Mouse (Mus musculus) liver, postnatal 0 days (tissue): Measurements from ENCODE around the gene Bnc2. TPM values are rescaled to one million over a fixed set of nuclear protein-coding genes. Genes with fewer than 3 reads are reported as not detected.

ENCODE experiments used
- ATAC-seq: fragments of 200-750 bp; cut with Nextera tagmentation; 2 replicates; pipeline ENCODE4 v1.8.0; 2017; ENCODE audit warnings: mild to moderate bottlenecking, moderate library complexity
- DNase-seq: peaks from one replicate; pipeline ENCODE4 v3.0.0-alpha.2; 2016
- H3K27ac ChIP-seq: fragments of 300-500 bp; sonication (generic); 2 replicates; pipeline ENCODE4 v1.5.1; 2014; ENCODE audit warnings: antibody characterized with exemption, moderate library complexity, mild to moderate bottlenecking, low read depth
- H3K27me3 ChIP-seq: fragments of 300-500 bp; sonication (generic); 2 replicates; pipeline ENCODE4 v1.6.1; 2014; ENCODE audit warnings: low read length, control low read depth, mixed read lengths; ENCODE audit not compliant: insufficient read depth
- H3K36me3 ChIP-seq: fragments of 300-500 bp; sonication (generic); replicated peaks from 2 replicates; pipeline ENCODE4 v1.6.1; 2014; ENCODE audit warnings: mild to moderate bottlenecking, control low read depth, low read length, moderate library complexity, mixed read lengths; ENCODE audit not compliant: insufficient read depth
- H3K4me1 ChIP-seq: fragments of 300-500 bp; sonication (generic); 2 replicates; pipeline ENCODE4 v1.6.1; 2014; ENCODE audit warnings: antibody characterized with exemption, mild to moderate bottlenecking, control low read depth; ENCODE audit not compliant: insufficient read depth
- H3K4me2 ChIP-seq: fragments of 300-500 bp; sonication (generic); 2 replicates; pipeline ENCODE4 v1.6.1; 2014; ENCODE audit warnings: low read depth, mild to moderate bottlenecking, low read length, moderate library complexity, mixed read lengths
- H3K4me3 ChIP-seq: fragments of 300-500 bp; sonication (generic); 2 replicates; pipeline ENCODE4 v1.5.1; 2014; ENCODE audit warnings: low read depth, low read length
- H3K9ac ChIP-seq: fragments of 300-500 bp; sonication (generic); replicated peaks from 2 replicates; pipeline ENCODE4 v1.6.1; 2014; ENCODE audit warnings: mild to moderate bottlenecking, moderate library complexity
- H3K9me3 ChIP-seq: fragments of 300-500 bp; sonication (generic); 2 replicates; pipeline ENCODE4 v1.6.1; 2016; ENCODE audit warnings: mild to moderate bottlenecking, control low read depth, low read length, mixed read lengths
- CTCF ChIP-seq: sonication (generic); IDR thresholded peaks from 2 replicates; pipeline ENCODE4 v1.5.1; 2016; ENCODE audit warnings: antibody characterized with exemption, low read depth
- EP300 ChIP-seq: IDR thresholded peaks from 2 replicates; pipeline ENCODE4 v1.6.1; 2016; ENCODE audit warnings: antibody characterized with exemption, low read depth, mild to moderate bottlenecking
- WGBS: fragments of 180-500 bp; shearing (Covaris S2); extraction: QIAGEN DNeasy Blood & Tissue Kit; methylation state at CpG from one replicate; pipeline ENCODE4 v1.1.7; 2014; ENCODE audit not compliant: insufficient replicate concordance; 5-methylcytosine and 5-hydroxymethylcytosine counted together
- polyA plus RNA-seq: library from polyadenylated mRNA; unstranded; fragments of >200 nt; fragmentation: Nextera tagmentation; extraction: Ambion mirVana; gene quantifications from 2 replicates; pipeline ENCODE4 v1.2.1, GENCODE M21; 2015

The Bnc2 gene
- polyA plus RNA-seq, 1 experiment from 2014 or later = 0.32 TPM

- no peak overlapping the region for H3K27ac ChIP-seq
- ATAC-seq = no peak
- no peaks in the 10 kb centered on the region for H3K4me1 ChIP-seq
- H3K9me3 ChIP-seq = no peaks in the 10 kb centered on the region
- no peak for TF ChIP-seq CTCF
- no peak for TF ChIP-seq EP300
- no peaks in the 10 kb centered on the region for H3K36me3 ChIP-seq
- no peaks in the 10 kb centered on the region for H3K27me3 ChIP-seq
- WGBS = 73% methylated on average over 3 of the region's 3 CpGs
- no peak for DNase-seq
- no peak overlapping the region for H3K9ac ChIP-seq
- H3K4me3 ChIP-seq = no peak overlapping the region
- no peak overlapping the region for H3K4me2 ChIP-seq
Observed at GRCm38 (mm10) chr4:84302949-84303348, 372.1 kb downstream of the Bnc2 start.

DNA sequence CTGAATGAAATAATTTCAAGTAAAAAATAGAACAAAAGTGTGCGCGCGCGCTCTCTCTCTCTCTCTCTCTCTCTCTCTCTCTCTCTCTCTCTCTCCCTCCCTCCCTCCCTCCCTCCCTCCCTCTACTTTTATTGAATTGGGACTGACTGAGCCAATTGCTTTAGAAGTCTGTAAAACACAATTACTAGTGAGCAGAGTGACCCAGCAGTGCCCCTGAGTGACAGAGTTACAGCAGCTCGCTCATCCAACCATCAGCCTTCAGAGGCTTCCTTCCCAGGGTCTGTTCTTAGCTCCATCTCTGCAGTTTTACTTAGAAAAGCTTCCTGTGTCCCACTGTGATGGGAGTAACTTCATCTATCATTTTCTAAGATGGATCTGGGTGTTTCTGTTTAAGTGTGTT is 389.9 kb downstream of the Bnc2 start:
- ATAC-seq (no peak), DNase-seq (no peak)
- WGBS = 91% methylated on average over 5 of the region's 5 CpGs
- TF ChIP-seq CTCF (no peak), EP300 (no peak)
- no peaks in the 10 kb centered on the region for H3K27me3 ChIP-seq
- H3K36me3 ChIP-seq = no peaks in the 10 kb centered on the region
- no peak overlapping the region for H3K9ac ChIP-seq
- H3K4me1 ChIP-seq = no peaks in the 10 kb centered on the region
- H3K4me2 ChIP-seq = no peak overlapping the region
- no peak overlapping the region for H3K4me3 ChIP-seq
- no peaks in the 10 kb centered on the region for H3K9me3 ChIP-seq
- no peak overlapping the region for H3K27ac ChIP-seq

DNA sequence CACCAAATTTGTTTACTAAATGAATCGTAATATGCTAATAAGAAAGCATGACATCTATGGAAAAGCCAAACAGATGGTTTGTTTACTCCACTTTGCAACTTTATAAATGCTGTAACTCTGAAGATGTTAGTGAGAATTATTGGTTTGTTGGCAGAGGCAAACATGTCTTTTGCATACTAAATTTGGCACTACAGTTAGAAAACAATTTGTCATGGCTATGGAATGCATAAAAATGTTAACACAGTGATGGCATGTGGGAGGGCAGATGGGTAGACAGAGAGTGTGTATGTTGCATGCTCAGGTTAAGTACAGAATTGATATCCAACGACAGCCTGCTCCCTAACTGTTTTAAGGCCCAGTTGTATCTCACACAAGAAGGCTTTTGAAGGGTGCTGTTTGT is 392.4 kb downstream of the Bnc2 start:
- ATAC-seq = no peak
- Histone ChIP-seq H3K27me3 (no peaks in the 10 kb centered on the region), H3K4me3 (no peak overlapping the region), H3K4me1 (no peaks in the 10 kb centered on the region), H3K4me2 (no peak overlapping the region), H3K9ac (no peak overlapping the region), H3K27ac (no peak overlapping the region), H3K36me3 (no peaks in the 10 kb centered on the region), H3K9me3 (no peaks in the 10 kb centered on the region)
- TF ChIP-seq EP300 (no peak), CTCF (no peak)
- no peak for DNase-seq
- 73% methylated on average over 2 of the region's 2 CpGs for WGBS

DNA sequence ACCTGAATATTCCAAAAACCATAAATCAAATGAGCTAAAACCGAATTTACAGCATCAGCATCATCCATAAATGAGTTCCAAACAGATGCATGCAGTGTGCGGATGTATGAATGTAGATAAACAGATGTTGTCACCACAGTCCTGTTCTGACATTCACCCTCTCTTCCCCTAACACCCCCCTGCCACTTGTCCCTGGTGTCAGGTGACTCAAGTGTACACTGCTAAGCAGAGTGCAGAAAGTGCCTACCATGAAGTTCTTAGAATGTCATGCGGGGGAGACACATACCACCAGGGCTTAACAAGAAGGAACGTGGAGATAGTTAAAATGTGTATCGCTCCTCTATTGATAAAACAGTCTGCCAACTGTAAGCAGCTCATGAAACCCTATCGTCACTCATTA is 396.9 kb downstream of the Bnc2 start:
- Histone ChIP-seq H3K4me1 (no peaks in the 10 kb centered on the region), H3K4me2 (no peak overlapping the region), H3K9ac (no peak overlapping the region), H3K9me3 (no peaks in the 10 kb centered on the region), H3K27ac (no peak overlapping the region), H3K36me3 (no peaks in the 10 kb centered on the region), H3K27me3 (no peaks in the 10 kb centered on the region), H3K4me3 (no peak overlapping the region)
- ATAC-seq (no peak), DNase-seq (no peak)
- TF ChIP-seq EP300 = no peak
- no peak for TF ChIP-seq CTCF
- 66% methylated on average over 6 of the region's 6 CpGs for WGBS

DNA sequence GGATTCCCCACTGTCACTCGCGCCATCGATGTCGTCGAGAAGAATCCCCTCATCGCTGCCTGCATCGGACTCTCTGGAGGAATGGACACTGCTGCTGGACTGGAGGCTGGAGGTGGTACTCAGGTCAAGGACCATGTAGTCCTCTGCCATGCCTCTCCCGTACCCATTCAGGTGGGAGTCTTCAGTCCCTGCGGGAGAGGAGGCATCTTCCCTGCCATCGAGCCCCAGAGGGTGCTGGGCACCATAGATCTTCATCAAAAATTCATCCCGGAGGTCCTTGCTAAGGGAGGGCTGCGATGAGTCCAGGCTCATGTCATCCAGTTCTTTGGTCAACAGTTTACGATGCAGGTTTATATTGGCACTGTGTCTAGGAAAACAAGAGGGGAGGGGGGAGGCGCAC is 399.0 kb downstream of the Bnc2 start:
- TF ChIP-seq CTCF (no peak), EP300 (no peak)
- Histone ChIP-seq H3K4me3 (no peak overlapping the region), H3K4me2 (no peak overlapping the region), H3K27ac (no peak overlapping the region), H3K36me3 (no peaks in the 10 kb centered on the region), H3K27me3 (no peaks in the 10 kb centered on the region), H3K9me3 (no peaks in the 10 kb centered on the region), H3K4me1 (no peaks in the 10 kb centered on the region), H3K9ac (no peak overlapping the region)
- 82% methylated on average over 14 of the region's 14 CpGs for WGBS
- no peak for ATAC-seq
- no peak for DNase-seq

DNA sequence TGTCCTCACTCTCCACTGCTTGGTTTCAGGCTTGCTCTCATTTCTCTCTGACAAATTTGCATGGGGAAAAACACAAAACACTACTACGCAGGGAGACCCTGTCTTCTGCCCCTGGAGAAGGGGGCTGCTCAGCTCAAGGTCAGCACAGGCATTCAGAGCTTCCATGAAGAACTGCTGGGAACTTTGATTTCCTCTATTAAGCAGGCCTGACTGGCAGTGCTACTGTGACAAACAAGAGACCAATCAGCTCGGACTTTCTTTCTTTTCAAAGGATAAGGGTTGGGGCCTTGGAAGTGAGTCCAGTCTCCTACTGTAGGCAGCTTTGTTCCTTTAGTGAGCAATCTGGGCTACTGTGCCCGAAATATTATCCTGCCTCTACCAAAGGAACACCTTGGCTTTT is 400.9 kb downstream of the Bnc2 start:
- H3K9me3 ChIP-seq = no peaks in the 10 kb centered on the region
- 64% methylated on average over 3 of the region's 3 CpGs for WGBS
- TF ChIP-seq CTCF (no peak), EP300 (no peak)

DNA sequence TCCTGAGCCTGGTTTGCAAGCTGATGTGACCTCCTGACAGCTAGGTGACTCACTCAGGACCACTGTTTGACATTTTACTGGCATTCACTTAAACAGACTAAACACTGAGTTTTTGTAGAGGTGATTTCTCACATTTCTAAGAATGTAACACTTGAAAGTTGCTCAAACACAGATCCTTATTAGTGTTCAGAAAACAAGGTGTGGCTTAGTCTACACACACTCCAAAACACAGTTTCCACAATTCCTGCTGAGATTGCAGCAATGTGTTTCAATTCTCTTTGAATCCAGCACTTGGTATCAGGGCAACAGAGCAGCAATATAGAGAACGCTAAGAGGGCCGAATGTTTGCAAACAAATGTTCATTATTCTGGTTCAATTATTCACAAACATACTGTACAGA is 402.2 kb downstream of the Bnc2 start:
- no peaks in the 10 kb centered on the region for H3K4me1 ChIP-seq
- H3K36me3 ChIP-seq = no peaks in the 10 kb centered on the region
- no peaks in the 10 kb centered on the region for H3K9me3 ChIP-seq
- H3K27ac ChIP-seq = no peak overlapping the region
- DNase-seq = no peak
- WGBS = 75% methylated on average over 2 of the region's 2 CpGs
- TF ChIP-seq EP300 (no peak), CTCF (no peak)
- no peaks in the 10 kb centered on the region for H3K27me3 ChIP-seq
- no peak for ATAC-seq
- no peak overlapping the region for H3K4me2 ChIP-seq
- no peak overlapping the region for H3K4me3 ChIP-seq
- H3K9ac ChIP-seq = no peak overlapping the region

More for the DNA sequence above, 400.9 kb downstream of the Bnc2 start:
- DNase-seq (no peak), ATAC-seq (no peak)
- Histone ChIP-seq H3K9ac (no peak overlapping the region), H3K4me3 (no peak overlapping the region), H3K4me1 (no peaks in the 10 kb centered on the region), H3K27me3 (no peaks in the 10 kb centered on the region), H3K27ac (no peak overlapping the region), H3K36me3 (no peaks in the 10 kb centered on the region), H3K4me2 (no peak overlapping the region)
